Mouse (Mus musculus) liver, embryonic 16.5 days (tissue): ENCODE measurements at regions not wholly inside any gene's neighbourhood (a gene's known extent, or its start where the extent isn't known, plus 50 kb on each side); places are given as distances from the start of the nearest gene placed in this dataset.
A peak's percentile ranks its signal among the peaks of the same experiment; 100 is the strongest.

Experiments
- ATAC-seq: fragments of 200-750 bp; cut with Nextera tagmentation; 2 replicates; pipeline ENCODE4 v1.8.0; 2017; ENCODE audit warnings: low read depth, mild to moderate bottlenecking, moderate number of reproducible peaks, moderate library complexity
- H3K27ac ChIP-seq: fragments of 300-500 bp; sonication (generic); 2 replicates; pipeline ENCODE4 v1.5.1; 2014; ENCODE audit warnings: mild to moderate bottlenecking, low read length
- H3K27me3 ChIP-seq: fragments of 300-500 bp; sonication (generic); 2 replicates; pipeline ENCODE4 v1.6.1; 2014; ENCODE audit warnings: low read depth, low read length, mixed read lengths; ENCODE audit not compliant: control insufficient read depth, insufficient read depth
- H3K36me3 ChIP-seq: fragments of 300-500 bp; sonication (generic); 2 replicates; pipeline ENCODE4 v1.6.1; 2014; ENCODE audit warnings: mild to moderate bottlenecking; ENCODE audit not compliant: control insufficient read depth, insufficient read depth
- H3K4me1 ChIP-seq: fragments of 300-500 bp; sonication (generic); 2 replicates; pipeline ENCODE4 v1.6.1; 2014; ENCODE audit warnings: low read depth, low read length, mixed read lengths; ENCODE audit not compliant: control insufficient read depth
- H3K4me2 ChIP-seq: fragments of 300-500 bp; sonication (generic); 2 replicates; pipeline ENCODE4 v1.6.1; 2014; ENCODE audit warnings: low read depth, low read length, mixed read lengths
- H3K4me3 ChIP-seq: fragments of 300-500 bp; sonication (generic); 2 replicates; pipeline ENCODE4 v1.5.1; 2014; ENCODE audit warnings: low read depth, mild to moderate bottlenecking, low read length
- H3K9ac ChIP-seq: fragments of 300-500 bp; sonication (generic); 2 replicates; pipeline ENCODE4 v1.6.1; 2014; ENCODE audit warnings: low read depth, low read length
- H3K9me3 ChIP-seq: fragments of 300-500 bp; sonication (generic); replicated peaks from 2 replicates; pipeline ENCODE4 v1.6.1; 2016; ENCODE audit warnings: low read length; ENCODE audit not compliant: control insufficient read depth
- WGBS: fragments of 180-500 bp; shearing (Covaris S2); extraction: QIAGEN DNeasy Blood & Tissue Kit; methylation state at CpG from one replicate; pipeline ENCODE4 v1.1.7; 2014; ENCODE audit not compliant: insufficient replicate concordance; 5-methylcytosine and 5-hydroxymethylcytosine counted together

- 69% methylated on average over 15 of the region's 15 CpGs for WGBS
- ATAC-seq = no peak
- Histone ChIP-seq H3K36me3 (no peaks in the 10 kb centered on the region), H3K4me2 (no peak overlapping the region), H3K27ac (no peak overlapping the region), H3K27me3 (no peaks in the 10 kb centered on the region), H3K4me1 (no peaks in the 10 kb centered on the region), H3K9me3 (no peaks in the 10 kb centered on the region), H3K9ac (no peak overlapping the region), H3K4me3 (no peak overlapping the region)
Measured at GRCm38 (mm10) chr13:107909343-107910067, 134.7 kb upstream of the Smim15 start.

DNA sequence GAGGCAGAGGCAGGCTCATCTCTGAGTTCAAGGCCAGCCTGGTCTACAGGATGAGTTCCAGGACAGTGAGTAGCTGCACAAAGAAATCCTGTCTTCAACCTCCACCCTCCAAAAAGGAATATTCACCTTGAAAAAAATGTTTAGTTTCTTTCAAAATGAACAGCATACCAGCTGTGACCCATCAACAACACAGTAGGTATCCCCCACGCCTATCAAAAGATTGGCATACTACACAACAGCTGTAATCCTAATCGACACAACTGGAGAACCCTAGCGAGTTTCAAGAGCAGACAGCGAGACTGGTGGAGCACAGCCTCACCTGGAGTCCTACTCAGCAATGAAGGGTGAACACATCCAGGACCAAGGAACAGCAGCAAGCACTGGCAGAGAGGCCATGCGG lies 136.3 kb upstream of the Smim15 start:
- H3K9me3 ChIP-seq = no peaks in the 10 kb centered on the region
- no peaks in the 10 kb centered on the region for H3K27me3 ChIP-seq
- WGBS = 73% methylated on average over 5 of the region's 5 CpGs
- no peak overlapping the region for H3K4me3 ChIP-seq
- ATAC-seq = no peak
- no peak overlapping the region for H3K27ac ChIP-seq
- no peaks in the 10 kb centered on the region for H3K36me3 ChIP-seq
- H3K9ac ChIP-seq = no peak overlapping the region
- no peak overlapping the region for H3K4me2 ChIP-seq
- H3K4me1 ChIP-seq = no peaks in the 10 kb centered on the region

DNA sequence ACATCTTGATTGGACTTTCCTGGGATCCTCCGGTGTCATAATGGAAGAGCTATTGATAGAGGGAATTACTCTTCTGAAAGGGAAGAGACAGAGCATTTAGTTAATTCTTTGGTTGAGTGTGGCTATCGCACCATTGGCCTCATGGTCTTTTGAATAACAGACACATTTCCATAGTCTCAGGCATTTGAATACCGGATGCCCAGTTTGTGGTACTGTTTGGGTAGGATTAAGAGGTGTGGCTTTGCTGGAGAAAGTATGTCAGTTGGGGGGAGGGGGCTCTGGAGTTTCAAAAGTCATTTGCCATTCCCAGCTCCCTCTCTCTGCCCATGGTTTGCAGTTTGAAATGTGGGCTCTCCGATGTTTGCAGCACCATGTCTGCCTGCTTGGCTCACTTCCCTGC lies 139.4 kb upstream of the Smim15 start:
- WGBS = 65% methylated on average over 4 of the region's 4 CpGs
- H3K27ac ChIP-seq = no peak overlapping the region
- ATAC-seq = no peak
- no peaks in the 10 kb centered on the region for H3K9me3 ChIP-seq
- no peak overlapping the region for H3K4me2 ChIP-seq
- no peak overlapping the region for H3K9ac ChIP-seq
- no peaks in the 10 kb centered on the region for H3K36me3 ChIP-seq
- H3K27me3 ChIP-seq = no peaks in the 10 kb centered on the region
- H3K4me3 ChIP-seq = no peak overlapping the region
- no peaks in the 10 kb centered on the region for H3K4me1 ChIP-seq

- H3K27me3 ChIP-seq = no peaks in the 10 kb centered on the region
- no peaks in the 10 kb centered on the region for H3K4me1 ChIP-seq
- ATAC-seq = no peak
- H3K4me2 ChIP-seq = no peak overlapping the region
- H3K9me3 ChIP-seq = no peaks in the 10 kb centered on the region
- H3K9ac ChIP-seq = no peak overlapping the region
- H3K4me3 ChIP-seq = no peak overlapping the region
- H3K27ac ChIP-seq = peak overlapping the region; percentile 27; the same call in 1 of the 2 replicates
- 58% methylated on average over 14 of the region's 14 CpGs for WGBS
- no peaks in the 10 kb centered on the region for H3K36me3 ChIP-seq
Measured at GRCm38 (mm10) chr13:107904051-107904740, 140.1 kb upstream of the Smim15 start.

DNA sequence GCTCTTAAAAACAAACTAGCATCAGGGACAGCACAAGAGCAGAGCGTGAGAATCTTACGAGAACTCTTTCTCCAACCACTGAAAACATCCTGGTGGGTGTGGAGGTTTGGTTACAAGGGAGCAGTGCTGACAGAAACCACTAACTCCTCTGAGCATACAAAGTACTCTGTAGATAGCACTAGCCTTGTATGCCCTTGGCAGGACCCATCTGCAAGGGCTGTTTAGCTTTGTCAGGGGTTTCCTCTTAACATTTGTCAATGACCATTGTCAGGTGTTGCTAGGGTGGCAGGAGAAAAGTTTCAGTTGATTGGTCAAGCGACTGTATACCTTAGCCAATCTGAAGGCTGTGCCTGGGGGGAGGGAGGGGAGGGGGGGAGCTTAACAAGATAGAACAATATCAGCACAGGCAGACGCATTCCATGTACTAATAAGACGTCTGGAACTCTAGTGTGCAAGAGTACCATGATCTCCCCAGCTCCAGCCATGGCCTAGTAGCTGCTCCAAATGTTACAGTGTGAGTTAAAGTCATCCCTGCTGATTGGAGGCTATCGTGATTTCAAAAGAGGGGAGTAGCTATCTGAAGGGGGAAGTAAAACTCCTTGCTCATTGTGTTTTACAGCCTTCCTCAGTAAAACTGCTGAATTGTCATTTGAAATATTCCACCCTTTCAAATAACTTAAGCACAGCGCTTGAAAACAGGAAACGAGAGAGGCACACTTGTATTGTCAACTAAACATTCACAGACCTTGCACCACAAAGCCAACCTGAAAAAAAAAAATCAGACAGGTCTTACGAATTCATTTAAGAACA lies 140.9 kb upstream of the Smim15 start:
- no peak overlapping the region for H3K4me3 ChIP-seq
- H3K4me2 ChIP-seq = no peak overlapping the region
- H3K36me3 ChIP-seq = no peaks in the 10 kb centered on the region
- peak overlapping the region; percentile 60 for H3K27ac ChIP-seq
- WGBS = 14% methylated on average over 9 of the region's 9 CpGs
- no peak overlapping the region for H3K9ac ChIP-seq
- H3K4me1 ChIP-seq = no peaks in the 10 kb centered on the region
- no peaks in the 10 kb centered on the region for H3K9me3 ChIP-seq
- no peaks in the 10 kb centered on the region for H3K27me3 ChIP-seq
- peak; percentile 59 for ATAC-seq

GRCm38 (mm10) chr13:107902800-107903149 lies 141.5 kb upstream of the Smim15 start:
- H3K27ac ChIP-seq = peak overlapping the region; percentile 60
- no peaks in the 10 kb centered on the region for H3K36me3 ChIP-seq
- WGBS = 50% methylated on average over 5 of the region's 5 CpGs
- no peaks in the 10 kb centered on the region for H3K27me3 ChIP-seq
- no peaks in the 10 kb centered on the region for H3K9me3 ChIP-seq
- no peak overlapping the region for H3K4me2 ChIP-seq
- no peak for ATAC-seq
- no peak overlapping the region for H3K9ac ChIP-seq
- no peaks in the 10 kb centered on the region for H3K4me1 ChIP-seq
- H3K4me3 ChIP-seq = no peak overlapping the region

GRCm38 (mm10) chr13:107899600-107900229 lies 144.5 kb upstream of the Smim15 start:
- Histone ChIP-seq H3K9ac (no peak overlapping the region), H3K36me3 (no peaks in the 10 kb centered on the region), H3K4me1 (no peaks in the 10 kb centered on the region), H3K9me3 (no peaks in the 10 kb centered on the region), H3K27ac (no peak overlapping the region), H3K27me3 (no peaks in the 10 kb centered on the region), H3K4me3 (no peak overlapping the region), H3K4me2 (no peak overlapping the region)
- 47% methylated on average over 8 of the region's 8 CpGs for WGBS
- no peak for ATAC-seq

GRCm38 (mm10) chr13:107897646-107898045 lies 146.6 kb upstream of the Smim15 start:
- Histone ChIP-seq H3K4me3 (no peak overlapping the region), H3K4me1 (no peaks in the 10 kb centered on the region), H3K9ac (no peak overlapping the region), H3K36me3 (no peaks in the 10 kb centered on the region), H3K27ac (no peak overlapping the region), H3K4me2 (no peak overlapping the region), H3K9me3 (no peaks in the 10 kb centered on the region), H3K27me3 (peaks cover 13% of the 10 kb centered on the region)
- ATAC-seq = no peak
- WGBS = 69% methylated on average over 1 of the region's 1 CpGs
